15 mouse cellular contexts compared by ENCODE assay signal in genomic region chr7:102478926-102479325, GRCm38 (mm10). TPM values are rescaled to one million over a fixed set of nuclear protein-coding genes. Genes with fewer than 3 reads are reported as not detected.
"Had no signal": no experiment of that assay in that cellular context is flagged by ENCODE, and none has a peak within 500 bp of the region (broad histone marks: within the 10 kb centered on the region; RNA-seq: fewer than 3 reads in every experiment).

No protein-coding gene starts in this region.

- H3K4me1 ChIP-seq: limb, embryonic 10.5 days; midbrain, embryonic 15.5 days; neural tube, embryonic 12.5 days had no signal

- H3K27me3 ChIP-seq: liver, embryonic 15.5 days; megakaryocyte, embryonic 14.5 days; midbrain, embryonic 15.5 days; neural tube, embryonic 12.5 days had no signal

- ATAC-seq: midbrain, embryonic 15.5 days had no signal

- H3K4me2 ChIP-seq: liver, embryonic 11.5 days; liver, embryonic 15.5 days; midbrain, embryonic 11.5 days; midbrain, embryonic 15.5 days; neural tube, embryonic 12.5 days had no signal

- H3K9me3 ChIP-seq: limb, embryonic 10.5 days; liver, embryonic 15.5 days; megakaryocyte, embryonic 14.5 days; midbrain, embryonic 15.5 days; neural tube, embryonic 12.5 days had no signal

- H3K9ac ChIP-seq: liver, embryonic 15.5 days; midbrain, embryonic 15.5 days; neural tube, embryonic 12.5 days had no signal

- DNase-seq: thymus, adult 18-20 months; thymus, postnatal 14 days had no signal

- H3K36me3 ChIP-seq: midbrain, embryonic 15.5 days; neural tube, embryonic 12.5 days had no signal

- H3K4me3 ChIP-seq: left cerebral cortex, adult 2 months; limb, embryonic 10.5 days; liver, embryonic 15.5 days; megakaryocyte, embryonic 14.5 days; midbrain, embryonic 15.5 days; neural tube, embryonic 12.5 days had no signal

- H3K27ac ChIP-seq: left cerebral cortex, adult 2 months; limb, embryonic 10.5 days; liver, embryonic 15.5 days; macrophage; midbrain, embryonic 15.5 days; neural tube, embryonic 12.5 days had no signal

RNA-seq across cellular contexts. Expression of gene Olfr543, which starts 2.6 kb away (rescaled TPM):
- polyA plus RNA-seq: large intestine, adult 2 months; lung, postnatal 0 days; macrophage had no signal

RNA-seq across cellular contexts. Expression of gene Olfr544, which starts 9.2 kb away (rescaled TPM):
- polyA plus RNA-seq: large intestine, adult 2 months; lung, postnatal 0 days; macrophage had no signal

RNA-seq across cellular contexts. Expression of gene Olfr545, which starts 20.4 kb away (rescaled TPM):
- polyA plus RNA-seq: large intestine, adult 2 months; limb, embryonic 14.5 days; liver, embryonic 15.5 days; lung, postnatal 0 days; macrophage had no signal

RNA-seq across cellular contexts. Expression of gene Olfr547, which starts 55.6 kb away (rescaled TPM):
- polyA plus RNA-seq: large intestine, adult 2 months; limb, embryonic 10.5 days; limb, embryonic 14.5 days; liver, embryonic 11.5 days; liver, embryonic 15.5 days; lung, postnatal 0 days; macrophage; midbrain, embryonic 11.5 days; midbrain, embryonic 15.5 days; neural tube, embryonic 12.5 days; stomach, embryonic 16.5 days had no signal
